Mouse (Mus musculus) liver, embryonic 14.5 days (tissue): ENCODE data around the gene Celsr1. TPM values are rescaled to one million over a fixed set of nuclear protein-coding genes. Genes with fewer than 3 reads are reported as not detected.
A peak's percentile ranks its signal among the peaks of the same experiment; 100 is the strongest.

Source experiments
- ATAC-seq: fragments of 200-750 bp; cut with Nextera tagmentation; 2 replicates; pipeline ENCODE4 v1.8.0; 2017; ENCODE audit warnings: moderate number of reproducible peaks, mild to moderate bottlenecking, moderate library complexity; ENCODE audit not compliant: insufficient read depth
- DNase-seq, 3 experiments: peaks; one replicate each; pipeline ENCODE4 v3.0.0-alpha.2; 2012 to 2013; ENCODE audit warnings: low read depth in 3 of 3, low spot score in 3 of 3
- H3K27ac ChIP-seq: fragments of 300-500 bp; sonication (generic); 2 replicates; pipeline ENCODE4 v1.5.1; 2014; ENCODE audit warnings: moderate library complexity, mild to moderate bottlenecking, control low read depth, inconsistent platforms
- H3K27me3 ChIP-seq: fragments of 300-500 bp; sonication (generic); 2 replicates; pipeline ENCODE4 v1.6.1; 2014; ENCODE audit warnings: mild to moderate bottlenecking, low read length, moderate library complexity; ENCODE audit not compliant: control insufficient read depth, insufficient read depth
- H3K36me3 ChIP-seq: fragments of 300-500 bp; sonication (generic); replicated peaks from 2 replicates; pipeline ENCODE4 v1.6.1; 2014; ENCODE audit warnings: low read depth; ENCODE audit not compliant: control insufficient read depth, insufficient read depth
- H3K4me1 ChIP-seq, 2 experiments: fragments of 200-500 bp in 1 of 2; fragments of 300-500 bp in 1 of 2; sonication (generic) in 1 of 2; replicated peaks; 2 replicates each; pipeline ENCODE4 v1.6.1; 2012 to 2014; ENCODE audit warnings: antibody characterized with exemption in 1 of 2, inconsistent platforms in 1 of 2, low read length in 1 of 2; ENCODE audit not compliant: control insufficient read depth in 2 of 2, insufficient read depth in 2 of 2
- H3K4me2 ChIP-seq: fragments of 300-500 bp; sonication (generic); 2 replicates; pipeline ENCODE4 v1.6.1; 2014; ENCODE audit warnings: low read depth, mild to moderate bottlenecking, control low read depth, moderate library complexity
- H3K4me3 ChIP-seq, 2 experiments: fragments of 200-500 bp in 1 of 2; fragments of 300-500 bp in 1 of 2; sonication (generic) in 1 of 2; 2 replicates each; pipeline ENCODE4 v1.5.1; 2012 to 2014; ENCODE audit warnings: low read depth in 2 of 2, low read length in 2 of 2, mild to moderate bottlenecking in 2 of 2, control low read depth in 1 of 2, inconsistent platforms in 1 of 2, moderate library complexity in 1 of 2; ENCODE audit not compliant: insufficient read depth in 1 of 2
- H3K9ac ChIP-seq: fragments of 300-500 bp; sonication (generic); replicated peaks from 2 replicates; pipeline ENCODE4 v1.6.1; 2014; ENCODE audit warnings: mild to moderate bottlenecking, control low read depth, moderate library complexity
- H3K9me3 ChIP-seq: fragments of 300-500 bp; sonication (generic); 2 replicates; pipeline ENCODE4 v1.6.1; 2016; ENCODE audit warnings: low read length, mixed read lengths; ENCODE audit not compliant: control insufficient read depth
- CTCF ChIP-seq: IDR thresholded peaks from 2 replicates; pipeline ENCODE4 v1.5.1; 2016; ENCODE audit warnings: antibody characterized with exemption, low read depth, control low read depth
- EP300 ChIP-seq: IDR thresholded peaks from 2 replicates; pipeline ENCODE4 v1.6.1; 2016; ENCODE audit warnings: antibody characterized with exemption, low read depth
- WGBS: fragments of 180-500 bp; shearing (Covaris S2); extraction: QIAGEN DNeasy Blood & Tissue Kit; methylation state at CpG from one replicate; pipeline ENCODE4 v1.1.7; 2014; ENCODE audit not compliant: insufficient replicate concordance; 5-methylcytosine and 5-hydroxymethylcytosine counted together
- polyA plus RNA-seq, 2 experiments: library from polyadenylated mRNA; depleted of rRNA in 1 of 2; stranded (reverse) in 1 of 2; unstranded in 1 of 2; fragments of >200 nt; fragmentation: Nextera tagmentation in 1 of 2; extraction: Ambion mirVana in 1 of 2; gene quantifications; 2 replicates each; pipeline versions ENCODE4 v1.2.1 to v1.2.3; 2012 to 2014

The Celsr1 gene
- polyA plus RNA-seq, 2 experiments, result 0.06 to 0.12 TPM

DNA sequence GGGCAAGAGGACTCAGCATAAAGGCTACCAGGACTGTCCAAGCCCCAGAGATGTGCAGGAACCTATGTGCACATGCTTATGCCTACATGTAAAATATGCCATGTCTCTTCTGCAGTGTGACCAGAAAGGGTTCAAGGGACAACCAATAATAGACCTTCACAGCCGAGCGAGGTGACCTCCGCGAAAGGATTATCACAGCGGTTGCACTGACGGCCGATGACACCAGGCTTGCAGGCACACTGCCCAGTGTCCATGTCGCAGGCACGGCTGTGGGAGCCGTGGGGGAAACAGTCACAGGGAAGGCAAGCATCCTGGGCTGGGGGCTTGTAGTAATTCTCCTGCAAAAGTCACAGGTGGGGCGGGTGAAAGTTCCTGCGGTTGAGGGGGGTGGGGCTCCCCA, 105.4 kb downstream of the Celsr1 start:
- ATAC-seq (no peak), DNase-seq (no peak)
- Histone ChIP-seq H3K27me3 (no peaks in the 10 kb centered on the region), H3K4me1 (no peaks in the 10 kb centered on the region), H3K9me3 (no peaks in the 10 kb centered on the region), H3K27ac (no peak overlapping the region), H3K4me3 (no peak overlapping the region), H3K36me3 (no peaks in the 10 kb centered on the region), H3K4me2 (no peak overlapping the region), H3K9ac (no peak overlapping the region)
- WGBS, result 73% methylated on average over 12 of the region's 12 CpGs
- TF ChIP-seq EP300 (no peak), CTCF (no peak)

DNA sequence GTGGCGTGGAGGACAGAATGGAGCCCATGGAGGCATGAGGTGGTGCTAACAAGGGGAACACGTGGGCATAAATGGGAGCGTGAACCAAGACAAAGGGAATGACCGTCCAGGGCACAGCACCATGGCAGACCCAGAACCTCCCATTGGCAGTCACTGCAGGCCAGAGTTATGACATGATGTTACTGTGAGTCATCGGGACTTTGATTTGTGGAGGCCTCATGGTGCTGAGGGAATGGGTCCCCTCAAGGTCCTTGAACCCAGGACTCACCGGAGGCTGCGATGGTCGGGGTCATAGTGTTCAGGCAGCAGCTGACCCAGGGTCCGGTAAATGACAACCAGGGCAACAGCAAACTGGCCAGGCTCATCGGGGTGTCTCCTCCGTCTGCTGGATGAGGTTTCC, 111.7 kb downstream of the Celsr1 start:
- no peaks in the 10 kb centered on the region for H3K36me3 ChIP-seq
- no peak overlapping the region for H3K27ac ChIP-seq
- DNase-seq (no peak), ATAC-seq (no peak)
- H3K9ac ChIP-seq, result no peak overlapping the region
- H3K9me3 ChIP-seq, result no peaks in the 10 kb centered on the region
- no peaks in the 10 kb centered on the region for H3K27me3 ChIP-seq
- 74% methylated on average over 11 of the region's 11 CpGs for WGBS
- no peak overlapping the region for H3K4me2 ChIP-seq
- no peak overlapping the region for H3K4me3 ChIP-seq
- H3K4me1 ChIP-seq, result no peaks in the 10 kb centered on the region
- TF ChIP-seq CTCF (no peak), EP300 (no peak)

DNA sequence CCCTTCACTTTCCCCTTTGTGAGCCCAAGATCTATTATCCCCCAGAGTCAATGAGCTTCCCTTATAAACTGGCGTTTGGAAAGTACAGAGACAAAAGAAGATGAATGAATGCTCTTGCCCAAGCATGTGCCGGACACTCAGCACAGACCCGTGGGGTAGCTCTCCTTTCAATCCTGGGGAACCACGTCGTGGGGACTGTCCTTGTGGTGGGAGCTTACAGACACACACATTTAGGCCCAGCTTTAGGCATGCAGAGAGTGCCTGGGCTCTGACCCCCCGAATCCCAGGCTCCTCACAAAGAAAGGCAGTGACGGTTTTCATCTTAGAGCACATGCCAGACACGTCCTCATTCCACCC, 113.7 kb downstream of the Celsr1 start:
- H3K4me1 ChIP-seq, result no peaks in the 10 kb centered on the region
- no peaks in the 10 kb centered on the region for H3K36me3 ChIP-seq
- H3K4me2 ChIP-seq, result no peak overlapping the region
- no peaks in the 10 kb centered on the region for H3K9me3 ChIP-seq
- no peaks in the 10 kb centered on the region for H3K27me3 ChIP-seq
- no peak overlapping the region for H3K4me3 ChIP-seq
- no peak for DNase-seq
- 62% methylated on average over 8 of the region's 8 CpGs for WGBS
- TF ChIP-seq CTCF (no peak), EP300 (no peak)
- H3K27ac ChIP-seq, result no peak overlapping the region
- no peak for ATAC-seq
- H3K9ac ChIP-seq, result no peak overlapping the region

DNA sequence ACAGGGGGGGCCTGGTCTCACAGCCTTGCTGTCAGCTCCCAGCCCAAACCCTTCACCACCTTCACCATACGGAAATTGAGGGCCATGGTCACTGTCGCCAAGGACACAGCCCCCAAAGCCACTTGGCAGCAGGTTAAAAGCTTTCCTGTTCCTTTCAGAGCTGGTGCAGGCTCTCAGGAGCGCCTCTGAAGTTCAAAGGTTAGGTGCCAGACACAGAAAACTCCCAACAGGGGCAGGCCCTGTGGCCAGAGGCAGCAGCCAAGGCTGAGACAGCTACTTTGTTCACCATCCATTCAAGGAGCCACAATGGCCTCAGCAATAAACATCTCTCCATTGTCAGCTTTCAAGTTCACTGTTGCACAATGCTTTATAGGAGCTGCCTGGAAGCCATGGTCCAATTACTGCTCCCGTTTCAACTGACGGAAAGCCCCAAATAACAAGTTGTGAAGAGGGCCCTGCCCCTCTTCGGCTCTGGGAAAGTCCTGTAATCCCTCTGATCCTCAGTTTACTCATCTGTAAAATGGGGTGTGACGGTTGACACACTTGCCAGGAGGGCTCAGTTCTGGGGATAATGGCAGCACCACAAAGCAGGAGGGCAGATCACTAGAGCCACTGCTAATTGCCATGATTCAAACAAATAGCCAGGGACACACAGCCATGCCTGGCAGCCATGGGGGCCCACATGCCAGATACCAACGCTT, 114.2 kb downstream of the Celsr1 start:
- DNase-seq (no peak), ATAC-seq (no peak)
- Histone ChIP-seq H3K27ac (no peak overlapping the region), H3K4me2 (no peak overlapping the region), H3K9me3 (no peaks in the 10 kb centered on the region), H3K4me3 (no peak overlapping the region), H3K27me3 (no peaks in the 10 kb centered on the region), H3K9ac (no peak overlapping the region), H3K36me3 (no peaks in the 10 kb centered on the region), H3K4me1 (no peaks in the 10 kb centered on the region)
- TF ChIP-seq EP300 (no peak), CTCF (no peak)
- WGBS, result 54% methylated on average over 8 of the region's 8 CpGs

DNA sequence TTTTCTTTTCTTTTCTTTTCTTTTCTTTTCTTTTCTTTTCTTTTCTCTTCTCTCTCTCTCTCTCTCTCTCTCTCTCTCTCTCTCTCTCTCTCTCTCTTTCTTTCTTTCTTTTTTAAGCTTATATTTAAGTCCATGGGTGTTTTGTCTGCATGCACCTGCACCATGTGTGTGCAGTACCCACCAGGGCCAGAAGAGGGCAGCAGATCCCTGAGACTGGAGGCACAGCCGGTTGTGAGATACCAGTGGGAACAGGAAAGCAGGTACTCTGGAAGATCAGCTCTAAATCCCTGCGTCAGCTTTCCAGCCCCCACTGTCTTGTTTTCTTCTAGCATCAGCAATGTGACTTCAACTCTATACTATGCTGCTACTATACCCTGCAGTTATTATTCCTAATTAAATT, 120.0 kb downstream of the Celsr1 start:
- no peaks in the 10 kb centered on the region for H3K27me3 ChIP-seq
- DNase-seq, result peak; percentile 20 to 36 (median 20)
- no peak overlapping the region for H3K9ac ChIP-seq
- H3K36me3 ChIP-seq, result no peaks in the 10 kb centered on the region
- no peak overlapping the region for H3K4me2 ChIP-seq
- H3K9me3 ChIP-seq, result no peaks in the 10 kb centered on the region
- TF ChIP-seq EP300, result no peak
- peak; percentile 93 for TF ChIP-seq CTCF
- H3K4me1 ChIP-seq, result no peaks in the 10 kb centered on the region
- no peak overlapping the region for H3K4me3 ChIP-seq
- no peak for ATAC-seq
- no peak overlapping the region for H3K27ac ChIP-seq
- WGBS, result 18% methylated on average over 2 of the region's 2 CpGs
